Mouse (Mus musculus) heart, adult 2 months (tissue): ENCODE measurements around the gene Tiam1. TPM values are rescaled to one million over a fixed set of nuclear protein-coding genes. Genes with fewer than 3 reads are reported as not detected.

Source experiments
- DNase-seq, 2 experiments: peaks; one replicate each; pipeline ENCODE4 v3.0.0; 2021
- H3K27ac ChIP-seq: fragments of 200-600 bp; 2 replicates; pipeline ENCODE4 v1.8.1; 2022
- H3K27me3 ChIP-seq: fragments of 200-500 bp; 2 replicates; pipeline ENCODE4 v1.6.1; 2012; ENCODE audit warnings: mild to moderate bottlenecking, low read length, inconsistent platforms, mixed read lengths; ENCODE audit not compliant: control insufficient read depth, insufficient read depth
- H3K36me3 ChIP-seq: fragments of 200-500 bp; 2 replicates; pipeline ENCODE4 v1.6.1; 2012; ENCODE audit warnings: low read length, inconsistent platforms; ENCODE audit not compliant: control insufficient read depth, insufficient read depth
- H3K4me1 ChIP-seq: fragments of 200-500 bp; 2 replicates; pipeline ENCODE4 v1.6.1; 2011; ENCODE audit warnings: low read length; ENCODE audit not compliant: control insufficient read depth, insufficient read depth
- H3K4me3 ChIP-seq: fragments of 200-600 bp; 2 replicates; pipeline ENCODE4 v1.8.1; 2022
- H3K79me2 ChIP-seq: fragments of 200-500 bp; replicated peaks from 2 replicates; pipeline ENCODE4 v1.6.1; 2012; ENCODE audit warnings: mild to moderate bottlenecking, inconsistent platforms, low read length, moderate library complexity, mixed read lengths; ENCODE audit not compliant: control insufficient read depth, insufficient read depth
- H3K9ac ChIP-seq: fragments of 200-500 bp; 2 replicates; pipeline ENCODE4 v1.6.1; 2012; ENCODE audit warnings: low read depth, mild to moderate bottlenecking, control low read depth, inconsistent platforms, low read length, mixed read lengths
- CTCF ChIP-seq: fragments of 200-600 bp; IDR thresholded peaks from 2 replicates; pipeline ENCODE4 v1.8.1; 2022; ENCODE audit warnings: antibody characterized with exemption, mild to moderate bottlenecking, moderate library complexity
- EP300 ChIP-seq: fragments of 200-500 bp; IDR thresholded peaks from 2 replicates; pipeline ENCODE4 v1.6.1; 2011; ENCODE audit warnings: low read depth, low read length, control low read depth; ENCODE audit not compliant: insufficient read depth
- POLR2A ChIP-seq: fragments of 200-500 bp; IDR thresholded peaks from 2 replicates; pipeline ENCODE4 v1.6.1; 2011; ENCODE audit warnings: mild to moderate bottlenecking, low read depth, low read length, control low read depth; ENCODE audit not compliant: insufficient read depth
- WGBS: fragments of 180-500 bp; shearing (Covaris S2); methylation state at CpG from one replicate; pipeline ENCODE4 v1.1.7; 2018; 5-methylcytosine and 5-hydroxymethylcytosine counted together
- intact Hi-C: fragments of 180-260 bp; cut with DNase I; formaldehyde crosslinking; loops from one replicate; pipeline ENCODE4 v1.15.1; 2025
- polyA plus RNA-seq: library from polyadenylated mRNA; depleted of rRNA; stranded (reverse); fragments of >200 nt; gene quantifications from 2 replicates; pipeline ENCODE4 v1.2.3, GENCODE M21; 2012
- total RNA-seq, 2 experiments: library from RNA; stranded (reverse); gene quantifications; 2 replicates each; pipeline ENCODE4 v1.2.3; 2021

Gene Tiam1
- total and polyA plus RNA-seq, 3 experiments, result 2.3 to 7.9 (median 4.4) TPM

DNA sequence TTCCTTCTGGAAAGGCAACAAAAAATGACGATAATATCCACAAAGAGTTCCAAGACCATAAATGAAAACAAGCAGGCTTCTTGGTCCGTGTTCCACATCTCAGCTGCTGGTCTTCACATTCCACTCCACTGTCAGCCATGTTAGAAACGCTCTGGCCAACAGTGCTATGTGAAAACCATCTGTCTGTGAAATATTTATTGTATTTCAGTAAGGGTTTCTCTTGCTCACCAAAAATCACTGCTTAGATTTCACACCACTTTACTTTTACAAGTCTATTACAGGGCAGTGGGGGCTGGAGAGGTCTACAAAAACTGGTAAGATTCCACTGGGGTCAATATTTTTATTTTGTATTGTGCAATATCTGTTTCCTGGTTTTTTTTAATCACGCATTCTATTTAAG is 127.5 kb downstream of the Tiam1 start:
- Histone ChIP-seq H3K9ac (no peak overlapping the region), H3K36me3 (no peaks in the 10 kb centered on the region), H3K4me3 (no peak overlapping the region), H3K79me2 (no peaks in the 10 kb centered on the region), H3K4me1 (peaks cover 2% of the 10 kb centered on the region; the same call in 1 of the 2 replicates), H3K27me3 (no peaks in the 10 kb centered on the region), H3K27ac (no peak overlapping the region)
- TF ChIP-seq EP300 (no peak), CTCF (no peak)
- no peak for DNase-seq
- intact Hi-C loops, result no loop called here
- 50% methylated on average over 4 of the region's 4 CpGs for WGBS

DNA sequence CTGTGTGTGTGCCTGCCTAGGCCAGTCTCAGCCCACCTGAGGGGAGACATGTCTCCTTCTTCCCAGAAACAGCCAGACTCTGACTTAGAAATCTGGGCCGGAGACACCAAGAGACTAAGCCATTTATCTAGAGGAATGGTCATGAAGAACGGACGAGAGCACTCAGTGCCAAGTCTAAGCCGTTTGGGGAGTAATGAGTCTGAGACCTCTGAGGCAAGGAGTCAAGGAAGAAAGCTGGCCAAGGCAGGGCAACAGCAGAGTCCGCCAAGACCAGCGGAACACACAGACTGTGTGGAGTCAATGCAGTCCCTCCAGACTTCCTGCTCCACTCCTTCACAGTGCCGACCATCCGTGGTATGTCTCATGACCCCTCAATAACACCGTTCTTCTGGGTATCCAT is 129.0 kb downstream of the Tiam1 start:
- no peak overlapping the region for H3K27ac ChIP-seq
- H3K9ac ChIP-seq, result no peak overlapping the region
- peak; percentile 26 to 48 for DNase-seq
- H3K79me2 ChIP-seq, result no peaks in the 10 kb centered on the region
- peaks cover 2% of the 10 kb centered on the region; the same call in 1 of the 2 replicates for H3K4me1 ChIP-seq
- TF ChIP-seq CTCF (no peak), EP300 (no peak), POLR2A (no peak)
- no peaks in the 10 kb centered on the region for H3K27me3 ChIP-seq
- WGBS, result 54% methylated on average over 9 of the region's 9 CpGs
- H3K36me3 ChIP-seq, result no peaks in the 10 kb centered on the region
- no peak overlapping the region for H3K4me3 ChIP-seq
- intact Hi-C loops, result no loop called here

DNA sequence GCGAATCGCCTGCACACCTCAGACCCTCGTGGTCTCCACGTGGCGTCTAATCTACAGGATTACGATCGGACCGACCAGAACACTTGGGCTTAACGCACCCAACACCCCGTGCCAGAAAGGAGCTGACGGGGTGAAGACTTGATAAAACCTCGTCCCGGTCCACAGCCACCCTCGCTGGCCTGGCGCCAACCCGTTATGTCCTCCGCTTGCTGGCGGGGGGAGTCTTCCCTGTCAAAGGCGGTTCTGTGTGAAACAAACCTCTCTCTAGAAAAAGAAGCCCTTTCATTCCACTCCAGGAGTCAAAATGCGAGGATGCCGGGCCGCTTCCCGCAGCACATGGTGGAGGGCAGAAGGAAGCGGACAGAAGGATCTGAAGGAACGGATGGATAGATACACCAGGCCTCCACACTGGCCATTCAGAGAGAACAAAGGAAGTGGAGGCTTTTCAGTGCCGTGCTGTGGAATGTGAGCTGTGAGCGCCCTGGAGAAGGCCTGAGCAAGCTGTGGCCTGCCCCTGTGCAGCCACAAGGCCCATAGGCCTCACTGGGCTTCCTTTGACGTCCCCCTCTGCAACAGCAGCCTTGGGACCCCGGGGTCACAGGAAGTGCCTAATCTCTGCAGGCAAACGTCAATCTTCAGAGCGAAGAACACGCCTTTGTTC is 131.9 kb downstream of the Tiam1 start:
- H3K9ac ChIP-seq, result no peak overlapping the region
- WGBS, result 61% methylated on average over 32 of the region's 32 CpGs
- peaks cover 2% of the 10 kb centered on the region; the same call in 1 of the 2 replicates for H3K4me1 ChIP-seq
- intact Hi-C loops, result no loop called here
- H3K79me2 ChIP-seq, result no peaks in the 10 kb centered on the region
- no peaks in the 10 kb centered on the region for H3K27me3 ChIP-seq
- no peak overlapping the region for H3K4me3 ChIP-seq
- DNase-seq, result no peak
- H3K27ac ChIP-seq, result no peak overlapping the region
- TF ChIP-seq CTCF (no peak), EP300 (no peak), POLR2A (no peak)
- H3K36me3 ChIP-seq, result no peaks in the 10 kb centered on the region

DNA sequence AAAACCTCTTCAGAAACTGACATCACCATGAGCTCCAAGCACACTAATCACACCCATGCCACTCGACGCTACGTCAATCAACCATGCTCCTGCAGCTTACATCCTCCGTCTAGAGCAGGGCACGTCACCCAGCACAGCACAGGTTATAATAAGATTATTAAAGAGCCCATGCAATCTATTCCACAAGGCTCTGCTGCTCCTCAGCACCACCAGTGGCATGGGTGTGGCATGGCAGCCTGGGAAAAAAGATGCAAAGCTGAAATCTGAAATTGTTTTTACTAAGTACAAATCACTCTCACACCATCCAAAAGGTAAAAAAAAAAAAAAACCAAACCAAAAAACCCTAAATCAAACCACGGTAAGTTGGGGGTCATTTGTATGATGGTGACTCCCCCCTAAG is 135.1 kb downstream of the Tiam1 start:
- Histone ChIP-seq H3K27me3 (no peaks in the 10 kb centered on the region), H3K36me3 (no peaks in the 10 kb centered on the region), H3K4me1 (no peaks in the 10 kb centered on the region), H3K79me2 (no peaks in the 10 kb centered on the region), H3K4me3 (no peak overlapping the region), H3K9ac (no peak overlapping the region), H3K27ac (no peak overlapping the region)
- no peak for DNase-seq
- TF ChIP-seq EP300 (no peak), CTCF (no peak), POLR2A (no peak)
- 83% methylated on average over 6 of the region's 6 CpGs for WGBS
- intact Hi-C loops, result no loop called here

DNA sequence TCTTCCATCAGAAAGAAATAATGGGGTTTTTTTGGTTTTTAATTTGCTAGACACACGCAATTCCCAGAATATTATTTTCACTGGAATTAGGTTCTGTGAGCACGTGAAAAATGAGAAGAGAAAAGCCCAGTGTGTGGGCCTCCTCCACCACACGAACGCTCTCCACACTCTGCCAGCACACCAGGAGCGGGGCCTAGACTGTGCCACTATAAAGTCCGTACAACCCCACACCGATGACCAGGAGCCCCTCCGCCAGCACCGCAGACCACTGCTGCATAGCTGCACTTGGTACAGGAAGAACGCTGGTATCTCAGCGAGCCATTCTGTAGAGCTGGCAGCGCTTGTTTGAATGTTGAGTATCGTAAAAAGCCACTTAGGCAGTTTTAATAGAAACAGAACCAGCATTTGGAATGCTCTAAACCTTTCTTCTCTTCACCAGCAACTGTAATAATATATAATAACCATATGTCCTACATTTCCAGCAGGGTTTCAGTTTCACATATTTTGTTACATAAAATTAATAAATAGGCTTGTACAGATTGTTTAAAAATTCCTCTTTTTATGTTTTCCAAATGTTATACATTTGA is 136.1 kb downstream of the Tiam1 start:
- Histone ChIP-seq H3K4me3 (no peak overlapping the region), H3K9ac (no peak overlapping the region), H3K79me2 (no peaks in the 10 kb centered on the region), H3K27me3 (no peaks in the 10 kb centered on the region), H3K4me1 (no peaks in the 10 kb centered on the region), H3K27ac (no peak overlapping the region), H3K36me3 (no peaks in the 10 kb centered on the region)
- intact Hi-C loops, result no loop called here
- WGBS, result 93% methylated on average over 13 of the region's 13 CpGs
- no peak for DNase-seq
- no peak for TF ChIP-seq POLR2A
- TF ChIP-seq CTCF, result no peak
- TF ChIP-seq EP300, result no peak

DNA sequence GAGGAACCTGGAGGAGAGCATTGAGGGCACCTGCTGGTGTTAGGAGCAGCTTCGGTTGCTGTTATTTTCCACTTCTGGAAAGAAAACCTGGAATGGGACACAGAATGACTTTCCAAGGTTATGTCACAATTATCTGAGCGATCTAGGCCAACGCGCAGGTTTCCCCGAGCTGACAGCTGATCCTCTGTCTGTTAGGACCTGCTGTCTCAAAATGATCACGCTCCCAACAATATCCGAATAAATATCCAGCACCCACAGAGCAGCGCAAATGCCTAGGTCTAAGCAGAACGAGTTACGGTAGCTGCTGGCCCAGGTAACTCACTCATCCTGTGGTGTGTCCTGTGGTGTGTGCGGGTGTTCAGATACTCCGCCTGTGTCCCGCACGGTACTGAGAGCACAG is 140.0 kb downstream of the Tiam1 start:
- WGBS, result 96% methylated on average over 14 of the region's 14 CpGs
- no peak for TF ChIP-seq CTCF
- no peak for TF ChIP-seq POLR2A

More for the DNA sequence above, 140.0 kb downstream of the Tiam1 start:
- intact Hi-C loops, result no loop called here
- Histone ChIP-seq H3K27ac (no peak overlapping the region), H3K27me3 (no peaks in the 10 kb centered on the region), H3K79me2 (no peaks in the 10 kb centered on the region), H3K4me3 (no peak overlapping the region), H3K4me1 (no peaks in the 10 kb centered on the region), H3K9ac (no peak overlapping the region), H3K36me3 (no peaks in the 10 kb centered on the region)
- DNase-seq, result no peak
